Mouse (Mus musculus) layer of hippocampus, adult 2 months (tissue): ENCODE results near the gene Gm17657. TPM values are rescaled to one million over a fixed set of nuclear protein-coding genes. Genes with fewer than 3 reads are reported as not detected.
"Not testable (repeated sequence)": the region's sequence is repeated elsewhere in the genome, so short reads cannot be mapped to it uniquely, and the experiment has no call there.

Experiments used
- DNase-seq, 2 experiments: peaks; one replicate each; pipeline ENCODE4 v3.0.0; 2022; ENCODE audit warnings: low spot score in 2 of 2
- H3K27ac ChIP-seq: fragments of 200-600 bp; 2 replicates; pipeline ENCODE4 v1.8.1; 2022
- H3K4me3 ChIP-seq: fragments of 200-600 bp; 2 replicates; pipeline ENCODE4 v1.8.1; 2022; ENCODE audit warnings: mild to moderate bottlenecking
- CTCF ChIP-seq: fragments of 200-600 bp; conservative IDR thresholded peaks from 2 replicates; pipeline ENCODE4 v1.8.1; 2022; ENCODE audit warnings: antibody characterized with exemption, mild to moderate bottlenecking, moderate library complexity
- total RNA-seq, 2 experiments: library from RNA; stranded (reverse); gene quantifications; 2 replicates each; pipeline ENCODE4 v1.2.3; 2021

The Gm17657 gene
- total RNA-seq, 2 experiments from 2014 or later, result not detected

- H3K27ac ChIP-seq, result no peak overlapping the region
- TF ChIP-seq CTCF, result no peak
- no peak for DNase-seq
- H3K4me3 ChIP-seq, result no peak overlapping the region
Measured at GRCm38 (mm10) chr17:29508927-29509608, 40.4 kb downstream of the Gm17657 start.

GRCm38 (mm10) chr17:29503700-29504099, 45.7 kb downstream of the Gm17657 start:
- DNase-seq, result no peak
- Histone ChIP-seq H3K4me3 (no peak overlapping the region), H3K27ac (no peak overlapping the region)
- peak; percentile 60 for TF ChIP-seq CTCF

GRCm38 (mm10) chr17:29502669-29503665, 46.5 kb downstream of the Gm17657 start:
- no peak for TF ChIP-seq CTCF
- no peak overlapping the region for H3K27ac ChIP-seq
- peak overlapping the region; percentile 9; the same call in 1 of the 2 replicates for H3K4me3 ChIP-seq
- no peak for DNase-seq

GRCm38 (mm10) chr17:29502005-29502668, 47.3 kb downstream of the Gm17657 start:
- no peak overlapping the region for H3K4me3 ChIP-seq
- TF ChIP-seq CTCF, result no peak

GRCm38 (mm10) chr17:29500802-29501469, 48.5 kb downstream of the Gm17657 start:
- H3K4me3 ChIP-seq, result no peak overlapping the region
- no peak overlapping the region for H3K27ac ChIP-seq
- TF ChIP-seq CTCF, result no peak
- DNase-seq, result no peak

More at GRCm38 (mm10) chr17:29502005-29502668, 47.3 kb downstream of the Gm17657 start:
- no peak for DNase-seq
- H3K27ac ChIP-seq, result no peak overlapping the region

- TF ChIP-seq CTCF, result no peak
- no peak overlapping the region for H3K27ac ChIP-seq
- H3K4me3 ChIP-seq, result no peak overlapping the region
- no peak for DNase-seq
Measured at GRCm38 (mm10) chr17:29500243-29500740, 49.1 kb downstream of the Gm17657 start.

GRCm38 (mm10) chr17:29499511-29499910, 49.9 kb downstream of the Gm17657 start:
- Histone ChIP-seq H3K27ac (no peak overlapping the region), H3K4me3 (no peak overlapping the region)
- no peak for TF ChIP-seq CTCF
- no peak for DNase-seq

GRCm38 (mm10) chr17:29498952-29499351, 50.5 kb downstream of the Gm17657 start:
- not testable (repeated sequence) for H3K27ac ChIP-seq, H3K4me3 ChIP-seq, DNase-seq

- H3K27ac ChIP-seq, result no peak overlapping the region
- no peak for DNase-seq
- H3K4me3 ChIP-seq, result no peak overlapping the region
- no peak for TF ChIP-seq CTCF
Measured at GRCm38 (mm10) chr17:29498028-29498427, 51.4 kb downstream of the Gm17657 start.

GRCm38 (mm10) chr17:29497481-29497880, 52.0 kb downstream of the Gm17657 start:
- not testable (repeated sequence) for H3K27ac ChIP-seq, DNase-seq, H3K4me3 ChIP-seq

- TF ChIP-seq CTCF, result no peak
- Histone ChIP-seq H3K27ac (no peak overlapping the region), H3K4me3 (no peak overlapping the region)
- no peak for DNase-seq
Measured at GRCm38 (mm10) chr17:29497071-29497354, 52.4 kb downstream of the Gm17657 start.
